Mouse (Mus musculus): ENCODE data around the gene Gm5662. TPM values are rescaled to one million over a fixed set of nuclear protein-coding genes. Genes with fewer than 3 reads are reported as not detected.
"Not testable (repeated sequence)": the region's sequence is repeated elsewhere in the genome, so short reads cannot be mapped to it uniquely, and the experiment has no call there.

Gene Gm5662
- not detected for total RNA-seq (2021)
- long read RNA-seq, result 0 reads

- not testable (repeated sequence) for DNase-seq (ENCODE audit: low spot score in 2 of 2)
These were observed at the start of gene Gm5662 for GRCm38 (mm10) chr12:88274400-88274799. Gene Gm5662, minus strand, starts transcription at chr12:88274500.

- not testable (repeated sequence) for DNase-seq (ENCODE audit: low spot score in 2 of 2)
These were observed 49.6 kb upstream of the Gm5662 start, which contains the start of gene Gm5039 for GRCm38 (mm10) chr12:88323926-88324325. Gene Gm5039, minus strand, starts transcription at chr12:88324026.

GRCm38 (mm10) chr12:88314556-88314955 is 40.3 kb upstream of the Gm5662 start:
- no peak for DNase-seq (ENCODE audit: low spot score in 2 of 2)

GRCm38 (mm10) chr12:88297171-88297570 is 22.9 kb upstream of the Gm5662 start:
- DNase-seq (ENCODE audit: low spot score in 2 of 2), result not testable (repeated sequence)

- DNase-seq (ENCODE audit: low spot score in 2 of 2), result not testable (repeated sequence)
These were observed 18.8 kb upstream of the Gm5662 start for GRCm38 (mm10) chr12:88293082-88293481.

- DNase-seq (ENCODE audit: low spot score in 2 of 2), result not testable (repeated sequence)
These were observed 10.9 kb upstream of the Gm5662 start for GRCm38 (mm10) chr12:88285224-88285623.

GRCm38 (mm10) chr12:88257241-88257640 is 17.1 kb downstream of the Gm5662 start:
- no peak for DNase-seq (ENCODE audit: low spot score in 2 of 2)

- DNase-seq (ENCODE audit: low spot score in 2 of 2), result not testable (repeated sequence)
These were observed 18.4 kb downstream of the Gm5662 start for GRCm38 (mm10) chr12:88255917-88256316.

GRCm38 (mm10) chr12:88250000-88250399 is 24.3 kb downstream of the Gm5662 start, which contains the start of gene Gm8332:
Gene Gm8332, minus strand, starts transcription at chr12:88250100.
- DNase-seq (ENCODE audit: low spot score in 2 of 2), result not testable (repeated sequence)

GRCm38 (mm10) chr12:88245786-88246185 is 28.5 kb downstream of the Gm5662 start:
- not testable (repeated sequence) for DNase-seq (ENCODE audit: low spot score in 2 of 2)

GRCm38 (mm10) chr12:88242940-88243339 is 31.4 kb downstream of the Gm5662 start:
- DNase-seq (ENCODE audit: low spot score in 2 of 2), result not testable (repeated sequence)

Other genes starting within 250 kb of the Gm5662 start
- not detected for gene Gm2056, start 247.5 kb downstream of the Gm5662 start, total RNA-seq (2021)
- not detected for gene Gm16368, start 190.8 kb downstream of the Gm5662 start, total RNA-seq (2021)
- not detected for gene Gm10436, start 92.4 kb downstream of the Gm5662 start, total RNA-seq (2021)
- gene Gm8332, start 24.4 kb downstream of the Gm5662 start, total RNA-seq (2021), result not detected
- not detected for gene Gm5039, start 49.5 kb upstream of the Gm5662 start, total RNA-seq (2021)
- 10 to 100 TPM; 32.8 to 34.2 TPM for gene Adck1, start 86.1 kb upstream of the Gm5662 start, total RNA-seq (2021)

All from layer of hippocampus, postnatal 10 days (tissue).